Mouse (Mus musculus): ENCODE results near the gene Mitf.

GRCm38 (mm10) chr6:97758884-97759283 lies 48.0 kb upstream of the Mitf start:
- no peak for TF ChIP-seq GATA1 (IDR thresholded peaks at IDR 0.05; ENCODE audit: borderline replicate concordance, low read length)
- TF ChIP-seq FLI1 (IDR thresholded peaks at IDR 0.05; ENCODE audit: low read length) = no peak

Data from megakaryocyte, embryonic 14.5 days (primary cell).